Mouse (Mus musculus): Measurements from ENCODE around the gene Hjurp. TPM values are rescaled to one million over a fixed set of nuclear protein-coding genes. Genes with fewer than 3 reads are reported as not detected.

The Hjurp gene
- total and polyA plus RNA-seq, 3 experiments: 59.4 to 103 (median 76.3) TPM

DNA sequence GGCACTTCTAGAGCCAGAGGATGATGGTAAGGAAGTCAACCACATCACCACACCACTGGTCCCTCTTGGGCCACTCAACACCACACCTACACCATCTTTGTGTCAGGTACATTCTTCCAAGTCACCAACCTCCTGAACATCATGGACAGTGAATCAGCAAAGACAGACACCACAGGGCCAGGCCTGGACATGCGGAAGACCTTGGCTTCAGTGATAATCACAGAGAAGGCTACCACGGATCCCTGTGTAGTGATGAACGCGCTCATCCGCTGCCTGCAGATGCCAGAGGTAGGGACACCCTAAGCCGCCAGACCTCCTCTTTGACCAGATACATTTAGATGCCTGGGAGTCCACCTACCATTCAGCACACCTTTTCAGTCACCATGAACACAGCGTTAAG is 49.3 kb downstream of the Hjurp start:
- DNase-seq (ENCODE audit: low read depth, low spot score): no peak
- TF ChIP-seq HCFC1 (IDR thresholded peaks at IDR 0.05; ENCODE audit: low read depth, low read length) (no peak), POLR2AphosphoS5 (IDR thresholded peaks at IDR 0.05; ENCODE audit: borderline replicate concordance, low read depth, low read length) (no peak), MYB (IDR thresholded peaks at IDR 0.05; ENCODE audit: low read depth, low read length) (no peak), TAL1 (IDR thresholded peaks at IDR 0.05; ENCODE audit: low read length) (0 out of 2 replicates have a peak, but pooled peaks have one; percentile 2), GABPA (IDR thresholded peaks at IDR 0.05; ENCODE audit: low read depth, low read length) (no peak), ZKSCAN1 (IDR thresholded peaks at IDR 0.05; ENCODE audit: low read depth, low read length) (no peak), JUND (IDR thresholded peaks at IDR 0.05; ENCODE audit: low read depth, low read length) (no peak)
- Histone ChIP-seq H3K36me3 (ENCODE audit: control insufficient read depth in 1 of 2, insufficient read depth in 2 of 2, low read length in 2 of 2) (no peaks in the 10 kb centered on the region), H3K9me3 (replicated peaks; ENCODE audit: insufficient read depth, low read length) (no peaks in the 10 kb centered on the region), H3K79me2 (ENCODE audit: control insufficient read depth, insufficient read depth, low read length, poor library complexity) (no peaks in the 10 kb centered on the region), H3K27me3 (ENCODE audit: control insufficient read depth in 1 of 2, insufficient read depth in 2 of 2, low read length in 2 of 2) (no peaks in the 10 kb centered on the region), H3K4me3 (ENCODE audit: control insufficient read depth in 1 of 2, insufficient read depth in 1 of 2, low read depth in 2 of 2, low read length in 2 of 2) (no peak overlapping the region), H3K27ac (ENCODE audit: control insufficient read depth, low read depth, low read length) (no peak overlapping the region), H3K9ac (ENCODE audit: control insufficient read depth, low read depth, low read length, poor library complexity, severe bottlenecking) (no peak overlapping the region), H3K4me1 (ENCODE audit: control insufficient read depth in 1 of 2, insufficient read depth in 2 of 2, low read length in 2 of 2) (no peaks in the 10 kb centered on the region)

- H3K4me1 ChIP-seq (ENCODE audit: control insufficient read depth in 1 of 2, insufficient read depth in 2 of 2, low read length in 2 of 2): no peaks in the 10 kb centered on the region
- H3K27me3 ChIP-seq (ENCODE audit: control insufficient read depth in 1 of 2, insufficient read depth in 2 of 2, low read length in 2 of 2): no peaks in the 10 kb centered on the region
- no peak overlapping the region for H3K9ac ChIP-seq (ENCODE audit: control insufficient read depth, low read depth, low read length, poor library complexity, severe bottlenecking)
- no peak for DNase-seq (ENCODE audit: low read depth, low spot score)
- H3K36me3 ChIP-seq (ENCODE audit: control insufficient read depth in 1 of 2, insufficient read depth in 2 of 2, low read length in 2 of 2): no peaks in the 10 kb centered on the region
- H3K79me2 ChIP-seq (ENCODE audit: control insufficient read depth, insufficient read depth, low read length, poor library complexity): no peaks in the 10 kb centered on the region
- TF ChIP-seq ZNF384 (IDR thresholded peaks at IDR 0.05; ENCODE audit: low read depth, low read length) (no peak), SIN3A (IDR thresholded peaks at IDR 0.05; ENCODE audit: low read length) (no peak), HCFC1 (IDR thresholded peaks at IDR 0.05; ENCODE audit: low read depth, low read length) (no peak), MAX (IDR thresholded peaks at IDR 0.05; ENCODE audit: low read length) (no peak), ZKSCAN1 (IDR thresholded peaks at IDR 0.05; ENCODE audit: low read depth, low read length) (no peak)
- no peaks in the 10 kb centered on the region for H3K9me3 ChIP-seq (replicated peaks; ENCODE audit: insufficient read depth, low read length)
- no peak overlapping the region for H3K27ac ChIP-seq (ENCODE audit: control insufficient read depth, low read depth, low read length)
- H3K4me3 ChIP-seq (ENCODE audit: control insufficient read depth in 1 of 2, insufficient read depth in 1 of 2, low read depth in 2 of 2, low read length in 2 of 2): no peak overlapping the region
These were observed 50.0 kb downstream of the Hjurp start for GRCm38 (mm10) chr1:88227482-88227881.

- DNase-seq (ENCODE audit: low read depth, low spot score): peak; percentile 35
These were observed 50.6 kb downstream of the Hjurp start, which contains the start of gene Mroh2a for GRCm38 (mm10) chr1:88226670-88227379. Mroh2a (plus strand) TSS chr1:88226986.

More at GRCm38 (mm10) chr1:88226670-88227379, 50.6 kb downstream of the Hjurp start, which contains the start of gene Mroh2a:
- Histone ChIP-seq H3K4me3 (ENCODE audit: control insufficient read depth in 1 of 2, insufficient read depth in 1 of 2, low read depth in 2 of 2, low read length in 2 of 2) (no peak within 1 kb of the TSS), H3K79me2 (ENCODE audit: control insufficient read depth, insufficient read depth, low read length, poor library complexity) (no peaks in the 10 kb centered on the region), H3K4me1 (ENCODE audit: control insufficient read depth in 1 of 2, insufficient read depth in 2 of 2, low read length in 2 of 2) (no peaks in the 10 kb centered on the region), H3K9ac (ENCODE audit: control insufficient read depth, low read depth, low read length, poor library complexity, severe bottlenecking) (no peak within 1 kb of the TSS), H3K27me3 (ENCODE audit: control insufficient read depth in 1 of 2, insufficient read depth in 2 of 2, low read length in 2 of 2) (no peaks in the 10 kb centered on the region), H3K36me3 (ENCODE audit: control insufficient read depth in 1 of 2, insufficient read depth in 2 of 2, low read length in 2 of 2) (no peaks in the 10 kb centered on the region), H3K9me3 (replicated peaks; ENCODE audit: insufficient read depth, low read length) (no peaks in the 10 kb centered on the region), H3K27ac (ENCODE audit: control insufficient read depth, low read depth, low read length) (no peak within 1 kb of the TSS)
- TF ChIP-seq EP300 (IDR thresholded peaks at IDR 0.05; ENCODE audit: low read depth in 1 of 2, low read length in 2 of 2): no peak
- no peak for TF ChIP-seq POLR2AphosphoS5 (IDR thresholded peaks at IDR 0.05; ENCODE audit: borderline replicate concordance, low read depth, low read length)
- no peak for TF ChIP-seq ZC3H11A (IDR thresholded peaks at IDR 0.05; ENCODE audit: low read depth, low read length)
- TF ChIP-seq CHD1 (IDR thresholded peaks at IDR 0.05; ENCODE audit: low read depth, low read length): no peak
- TF ChIP-seq MYB (IDR thresholded peaks at IDR 0.05; ENCODE audit: low read depth, low read length): no peak
- TF ChIP-seq GATA1 (IDR thresholded peaks at IDR 0.05; ENCODE audit: low read depth, low read length): no peak
- TF ChIP-seq MYC (IDR thresholded peaks at IDR 0.05; ENCODE audit: low read depth, low read length): no peak
- no peak for TF ChIP-seq RCOR1 (IDR thresholded peaks at IDR 0.05; ENCODE audit: low read depth, low read length)
- no peak for TF ChIP-seq POLR2A (IDR thresholded peaks at IDR 0.05; ENCODE audit: control insufficient read depth in 1 of 2, insufficient read depth in 1 of 2, low read depth in 1 of 2, low read length in 2 of 2, poor library complexity in 1 of 2)
- no peak for TF ChIP-seq TBP (IDR thresholded peaks at IDR 0.05; ENCODE audit: low read depth, low read length)
- TF ChIP-seq JUND (IDR thresholded peaks at IDR 0.05; ENCODE audit: low read depth, low read length): no peak
